Mouse (Mus musculus) lung, embryonic 14.5 days (tissue): ENCODE measurements around the gene Hpd. TPM values are rescaled to one million over a fixed set of nuclear protein-coding genes. Genes with fewer than 3 reads are reported as not detected.

Source experiments
- ATAC-seq: fragments of 200-750 bp; cut with Nextera tagmentation; 2 replicates; pipeline ENCODE4 v1.8.0; 2017; ENCODE audit warnings: mild to moderate bottlenecking, moderate TSS enrichment, moderate library complexity; ENCODE audit not compliant: insufficient read depth
- DNase-seq: peaks from one replicate; pipeline ENCODE4 v3.0.0-alpha.2; 2015
- H3K27ac ChIP-seq: fragments of 300-500 bp; sonication (generic); 2 replicates; pipeline ENCODE4 v1.5.1; 2014; ENCODE audit warnings: low read depth, mild to moderate bottlenecking, moderate library complexity
- H3K27me3 ChIP-seq: fragments of 300-500 bp; sonication (generic); 2 replicates; pipeline ENCODE4 v1.6.1; 2014; ENCODE audit warnings: low read length, control low read depth; ENCODE audit not compliant: insufficient read depth
- H3K36me3 ChIP-seq: fragments of 300-500 bp; sonication (generic); 2 replicates; pipeline ENCODE4 v1.6.1; 2014; ENCODE audit warnings: control low read depth; ENCODE audit not compliant: insufficient read depth
- H3K4me1 ChIP-seq: fragments of 300-500 bp; sonication (generic); 2 replicates; pipeline ENCODE4 v1.6.1; 2014; ENCODE audit warnings: antibody characterized with exemption, control low read depth; ENCODE audit not compliant: insufficient read depth
- H3K4me2 ChIP-seq: fragments of 300-500 bp; sonication (generic); 2 replicates; pipeline ENCODE4 v1.6.1; 2014; ENCODE audit warnings: mild to moderate bottlenecking
- H3K4me3 ChIP-seq: fragments of 300-500 bp; sonication (generic); 2 replicates; pipeline ENCODE4 v1.5.1; 2014; ENCODE audit warnings: low read depth, low read length
- H3K9ac ChIP-seq: fragments of 300-500 bp; sonication (generic); 2 replicates; pipeline ENCODE4 v1.6.1; 2014
- H3K9me3 ChIP-seq: fragments of 300-500 bp; sonication (generic); 2 replicates; pipeline ENCODE4 v1.6.1; 2016; ENCODE audit warnings: low read depth, low read length, control low read depth
- CTCF ChIP-seq: IDR thresholded peaks from 2 replicates; pipeline ENCODE4 v1.5.1; 2016; ENCODE audit warnings: antibody characterized with exemption, low read depth
- WGBS: fragments of 180-500 bp; shearing (Covaris S2); extraction: QIAGEN DNeasy Blood & Tissue Kit; methylation state at CpG from one replicate; pipeline ENCODE4 v1.1.7; 2014; 5-methylcytosine and 5-hydroxymethylcytosine counted together
- polyA plus RNA-seq: library from polyadenylated mRNA; unstranded; fragments of >200 nt; fragmentation: Nextera tagmentation; extraction: Ambion mirVana; gene quantifications from 2 replicates; pipeline ENCODE4 v1.2.1, GENCODE M21; 2014

Hpd gene
- polyA plus RNA-seq, 1 experiment from 2014 or later, result not detected

- no peak for ATAC-seq
Observed at GRCm38 (mm10) chr5:123156763-123157162, 25.8 kb downstream of the Hpd start.

GRCm38 (mm10) chr5:123155425-123155824 is 27.1 kb downstream of the Hpd start:
- TF ChIP-seq CTCF, result peak; percentile 78
- H3K27me3 ChIP-seq, result no peaks in the 10 kb centered on the region
- H3K9ac ChIP-seq, result no peak overlapping the region
- no peak overlapping the region for H3K27ac ChIP-seq
- 0 out of 2 replicates have a peak, but pooled peaks cover 3% of the 10 kb centered on the region for H3K4me1 ChIP-seq
- 0 out of 2 replicates have a peak, but pooled peaks have one; percentile 33 for ATAC-seq
- no peaks in the 10 kb centered on the region for H3K9me3 ChIP-seq
- no peak overlapping the region for H3K4me3 ChIP-seq
- no peak overlapping the region for H3K4me2 ChIP-seq
- 33% methylated on average over 7 of the region's 7 CpGs for WGBS
- H3K36me3 ChIP-seq, result peaks cover 88% of the 10 kb centered on the region
- peak; percentile 87 for DNase-seq

More at GRCm38 (mm10) chr5:123156763-123157162, 25.8 kb downstream of the Hpd start:
- 82% methylated on average over 12 of the region's 12 CpGs for WGBS
- no peaks in the 10 kb centered on the region for H3K4me1 ChIP-seq
- no peak overlapping the region for H3K4me3 ChIP-seq
- TF ChIP-seq CTCF, result peak; percentile 68
- no peaks in the 10 kb centered on the region for H3K27me3 ChIP-seq
- H3K27ac ChIP-seq, result no peak overlapping the region
- peaks cover 92% of the 10 kb centered on the region for H3K36me3 ChIP-seq
- no peak overlapping the region for H3K4me2 ChIP-seq
- H3K9ac ChIP-seq, result no peak overlapping the region
- H3K9me3 ChIP-seq, result no peaks in the 10 kb centered on the region
- DNase-seq, result no peak

GRCm38 (mm10) chr5:123152901-123153300 is 29.6 kb downstream of the Hpd start:
- Histone ChIP-seq H3K27ac (no peak overlapping the region), H3K27me3 (no peaks in the 10 kb centered on the region), H3K36me3 (peaks cover 82% of the 10 kb centered on the region), H3K4me3 (no peak overlapping the region), H3K4me2 (no peak overlapping the region), H3K9me3 (no peaks in the 10 kb centered on the region), H3K4me1 (peaks cover 6% of the 10 kb centered on the region; the same call in 1 of the 2 replicates), H3K9ac (no peak overlapping the region)
- no peak for ATAC-seq
- no peak for TF ChIP-seq CTCF
- 74% methylated on average over 1 of the region's 1 CpGs for WGBS
- no peak for DNase-seq

GRCm38 (mm10) chr5:123151707-123152362 is 30.7 kb downstream of the Hpd start:
- H3K4me2 ChIP-seq, result no peak overlapping the region
- no peak overlapping the region for H3K9ac ChIP-seq
- DNase-seq, result no peak
- no peak for ATAC-seq
- H3K4me3 ChIP-seq, result no peak overlapping the region
- H3K4me1 ChIP-seq, result peaks cover 6% of the 10 kb centered on the region; the same call in 1 of the 2 replicates
- H3K27me3 ChIP-seq, result no peaks in the 10 kb centered on the region
- 93% methylated on average over 18 of the region's 19 CpGs for WGBS
- no peak for TF ChIP-seq CTCF
- peaks cover 82% of the 10 kb centered on the region for H3K36me3 ChIP-seq
- H3K9me3 ChIP-seq, result no peaks in the 10 kb centered on the region
- no peak overlapping the region for H3K27ac ChIP-seq

- peak overlapping the region; percentile 62 for H3K4me2 ChIP-seq
- H3K9ac ChIP-seq, result no peak overlapping the region
- H3K4me1 ChIP-seq, result peaks cover 6% of the 10 kb centered on the region; the same call in 1 of the 2 replicates
- H3K27me3 ChIP-seq, result no peaks in the 10 kb centered on the region
- no peak for TF ChIP-seq CTCF
- H3K36me3 ChIP-seq, result peaks cover 82% of the 10 kb centered on the region
- 17% methylated on average over 7 of the region's 7 CpGs for WGBS
- DNase-seq (peak; percentile 67), ATAC-seq (no peak)
- peak overlapping the region; percentile 38; the same call in 1 of the 2 replicates for H3K4me3 ChIP-seq
- H3K9me3 ChIP-seq, result no peaks in the 10 kb centered on the region
- H3K27ac ChIP-seq, result no peak overlapping the region
Observed at GRCm38 (mm10) chr5:123151077-123151476, 31.4 kb downstream of the Hpd start.

GRCm38 (mm10) chr5:123150641-123151040 is 31.9 kb downstream of the Hpd start:
- 22% methylated on average over 7 of the region's 7 CpGs for WGBS
- DNase-seq, result no peak

More at GRCm38 (mm10) chr5:123150641-123151040, 31.9 kb downstream of the Hpd start:
- Histone ChIP-seq H3K36me3 (peaks cover 82% of the 10 kb centered on the region), H3K27ac (no peak overlapping the region), H3K9me3 (no peaks in the 10 kb centered on the region), H3K4me3 (peak overlapping the region; percentile 38), H3K27me3 (no peaks in the 10 kb centered on the region), H3K4me1 (peaks cover 6% of the 10 kb centered on the region; the same call in 1 of the 2 replicates), H3K4me2 (peak overlapping the region; percentile 62), H3K9ac (peak overlapping the region; percentile 31; the same call in 1 of the 2 replicates)
- no peak for TF ChIP-seq CTCF
- ATAC-seq, result no peak
